Mouse (Mus musculus) midbrain, embryonic 12.5 days (tissue): ENCODE results near the gene Zbtb18. TPM values are rescaled to one million over a fixed set of nuclear protein-coding genes. Genes with fewer than 3 reads are reported as not detected.

Source experiments
- ATAC-seq: fragments of 200-750 bp; cut with Nextera tagmentation; 2 replicates; pipeline ENCODE4 v1.8.0; 2017; ENCODE audit warnings: low read depth, moderate TSS enrichment, moderate library complexity; ENCODE audit not compliant: low FRiP score
- H3K27ac ChIP-seq: fragments of 300-500 bp; sonication (generic); replicated peaks from 2 replicates; pipeline ENCODE4 v1.5.1; 2016; ENCODE audit warnings: mild to moderate bottlenecking
- H3K27me3 ChIP-seq: fragments of 300-500 bp; sonication (generic); 2 replicates; pipeline ENCODE4 v1.6.1; 2016; ENCODE audit warnings: mild to moderate bottlenecking
- H3K36me3 ChIP-seq: fragments of 300-500 bp; sonication (generic); 2 replicates; pipeline ENCODE4 v1.6.1; 2016
- H3K4me1 ChIP-seq: fragments of 300-500 bp; sonication (generic); 2 replicates; pipeline ENCODE4 v1.6.1; 2016
- H3K4me2 ChIP-seq: fragments of 300-500 bp; sonication (generic); replicated peaks from 2 replicates; pipeline ENCODE4 v1.6.1; 2016; ENCODE audit warnings: mild to moderate bottlenecking, moderate library complexity
- H3K4me3 ChIP-seq: fragments of 300-500 bp; sonication (generic); 2 replicates; pipeline ENCODE4 v1.5.1; 2016; ENCODE audit warnings: mild to moderate bottlenecking
- H3K9ac ChIP-seq: fragments of 300-500 bp; sonication (generic); replicated peaks from 2 replicates; pipeline ENCODE4 v1.6.1; 2016; ENCODE audit warnings: mild to moderate bottlenecking, moderate library complexity
- H3K9me3 ChIP-seq: fragments of 300-500 bp; sonication (generic); 2 replicates; pipeline ENCODE4 v1.6.1; 2016; ENCODE audit warnings: mild to moderate bottlenecking
- WGBS: fragments of 180-500 bp; shearing (Covaris S2); methylation state at CpG from one replicate; pipeline ENCODE4 v1.1.7; 2016; 5-methylcytosine and 5-hydroxymethylcytosine counted together
- polyA plus RNA-seq: library from polyadenylated mRNA; unstranded; fragments of >200 nt; fragmentation: Nextera tagmentation; extraction: Ambion mirVana; gene quantifications from 2 replicates; pipeline ENCODE4 v1.2.1, GENCODE M21; 2016

Zbtb18 gene
- 11.7 and 11.9 TPM in 2 replicates for polyA plus RNA-seq

DNA sequence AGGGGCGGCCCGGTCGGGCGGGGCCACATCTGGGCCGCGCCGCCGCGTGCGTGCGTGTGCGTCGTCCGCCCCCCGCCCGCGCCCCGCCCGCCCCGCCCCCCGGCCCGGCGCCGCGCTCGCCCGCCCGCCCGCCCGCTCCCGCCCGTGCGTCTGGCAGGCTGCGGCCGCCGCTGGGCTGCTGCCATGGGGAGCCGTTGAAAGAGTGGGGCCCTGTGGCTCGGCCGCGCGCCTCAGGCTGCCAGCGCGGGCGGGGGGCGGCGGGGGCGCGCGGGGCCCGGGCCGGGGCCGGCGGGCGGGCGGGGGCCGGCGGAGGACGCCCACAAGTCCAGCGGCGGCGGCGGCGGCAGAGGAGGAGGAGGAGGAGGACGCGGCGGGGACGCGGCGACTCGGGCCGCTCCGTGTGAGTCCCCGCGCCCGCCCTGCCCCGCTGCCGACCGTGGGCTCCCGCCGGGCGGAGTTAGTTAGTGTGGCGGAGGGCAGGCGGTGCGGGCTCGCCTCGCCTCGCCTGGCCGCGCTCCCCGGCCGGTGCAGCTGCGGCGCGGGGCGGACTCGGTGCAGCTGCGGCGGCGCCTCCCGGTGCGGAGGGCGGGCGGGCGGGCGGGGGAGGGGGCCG, at the start of gene Zbtb18:
Zbtb18 (plus strand) TSS at position 156 of the 613 bp plus-strand sequence.
- Histone ChIP-seq H3K4me1 (peaks cover 39% of the 10 kb centered on the region), H3K4me2 (peak within 1 kb of the TSS; percentile 70), H3K4me3 (peak within 1 kb of the TSS; percentile 91), H3K36me3 (peaks cover 2% of the 10 kb centered on the region; the same call in 1 of the 2 replicates), H3K27ac (peak within 1 kb of the TSS; percentile 100), H3K27me3 (no peaks in the 10 kb centered on the region), H3K9me3 (no peaks in the 10 kb centered on the region), H3K9ac (peak within 1 kb of the TSS; percentile 99)
- ATAC-seq = no peak
- 1% methylated on average over 35 of the region's 106 CpGs for WGBS

DNA sequence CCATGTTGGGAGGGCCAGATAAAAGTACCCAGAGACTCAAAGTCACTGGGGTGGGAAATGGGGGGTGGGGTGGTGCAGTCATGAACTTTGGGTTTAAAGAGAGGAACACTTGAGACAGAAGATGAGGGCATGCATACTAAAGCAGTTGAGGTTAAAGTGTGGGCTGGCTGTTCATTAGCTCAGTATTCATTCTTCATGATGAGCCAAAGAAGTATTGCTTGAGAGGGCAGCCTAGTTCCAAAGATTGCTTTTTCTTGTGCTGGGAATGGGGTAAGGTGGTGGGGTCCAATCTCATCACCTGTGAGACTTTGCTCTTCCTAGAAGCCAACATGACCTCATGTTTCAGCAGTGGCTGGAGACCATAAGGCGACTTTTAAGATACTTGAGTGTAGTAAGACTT, 44.7 kb upstream of the Zbtb18 start:
- Histone ChIP-seq H3K4me1 (no peaks in the 10 kb centered on the region), H3K27ac (no peak overlapping the region), H3K27me3 (no peaks in the 10 kb centered on the region), H3K4me2 (no peak overlapping the region), H3K4me3 (no peak overlapping the region), H3K9me3 (no peaks in the 10 kb centered on the region), H3K9ac (no peak overlapping the region), H3K36me3 (no peaks in the 10 kb centered on the region)
- ATAC-seq = no peak
- 90% methylated on average over 1 of the region's 1 CpGs for WGBS

DNA sequence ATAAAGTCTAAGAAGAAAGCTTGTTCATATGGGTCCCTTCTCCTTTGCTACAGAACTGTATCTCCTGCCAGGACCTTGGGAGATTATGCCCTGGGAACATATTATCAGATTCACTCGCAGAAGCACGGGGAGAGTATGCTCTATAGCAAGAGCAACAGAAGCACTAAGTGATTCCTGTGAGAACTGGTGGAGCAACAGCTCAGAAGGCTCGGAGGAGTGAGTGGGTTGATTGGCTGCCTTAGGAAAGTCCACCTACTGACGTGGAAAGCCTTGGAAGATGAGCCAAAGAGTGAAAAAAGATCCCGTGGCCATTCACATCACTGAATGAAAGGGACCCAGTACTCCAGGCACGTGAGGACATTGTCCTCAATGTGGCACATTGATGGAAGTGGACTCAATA, 37.0 kb upstream of the Zbtb18 start:
- WGBS = 83% methylated on average over 6 of the region's 6 CpGs
- Histone ChIP-seq H3K4me2 (no peak overlapping the region), H3K27ac (no peak overlapping the region), H3K9me3 (no peaks in the 10 kb centered on the region), H3K9ac (no peak overlapping the region), H3K36me3 (no peaks in the 10 kb centered on the region), H3K4me1 (peaks cover 5% of the 10 kb centered on the region), H3K4me3 (no peak overlapping the region), H3K27me3 (no peaks in the 10 kb centered on the region)
- ATAC-seq = no peak

DNA sequence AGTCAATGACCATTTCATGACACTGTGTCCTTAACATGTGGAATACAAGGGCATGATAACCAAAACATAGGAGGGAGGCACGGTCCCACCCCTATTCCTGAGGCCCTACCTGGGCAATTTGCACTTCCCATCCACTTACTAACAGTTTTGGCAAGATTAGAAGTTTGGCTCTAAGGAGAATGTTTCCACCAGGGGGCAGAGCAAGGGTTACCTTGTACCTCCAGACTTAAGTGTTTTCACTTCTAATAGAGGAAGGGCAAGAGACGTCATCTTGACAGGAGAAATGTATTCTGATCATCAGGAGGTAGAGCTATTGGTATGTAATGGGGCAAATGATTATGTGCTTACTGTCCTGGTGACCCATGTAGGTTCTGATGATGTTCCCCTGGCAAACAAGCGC, 33.5 kb upstream of the Zbtb18 start:
- no peaks in the 10 kb centered on the region for H3K27me3 ChIP-seq
- peaks cover 27% of the 10 kb centered on the region for H3K4me1 ChIP-seq
- H3K27ac ChIP-seq = no peak overlapping the region
- 82% methylated on average over 3 of the region's 3 CpGs for WGBS
- no peak overlapping the region for H3K4me2 ChIP-seq
- ATAC-seq = no peak
- H3K9me3 ChIP-seq = no peaks in the 10 kb centered on the region
- no peak overlapping the region for H3K4me3 ChIP-seq
- no peaks in the 10 kb centered on the region for H3K36me3 ChIP-seq
- H3K9ac ChIP-seq = no peak overlapping the region

DNA sequence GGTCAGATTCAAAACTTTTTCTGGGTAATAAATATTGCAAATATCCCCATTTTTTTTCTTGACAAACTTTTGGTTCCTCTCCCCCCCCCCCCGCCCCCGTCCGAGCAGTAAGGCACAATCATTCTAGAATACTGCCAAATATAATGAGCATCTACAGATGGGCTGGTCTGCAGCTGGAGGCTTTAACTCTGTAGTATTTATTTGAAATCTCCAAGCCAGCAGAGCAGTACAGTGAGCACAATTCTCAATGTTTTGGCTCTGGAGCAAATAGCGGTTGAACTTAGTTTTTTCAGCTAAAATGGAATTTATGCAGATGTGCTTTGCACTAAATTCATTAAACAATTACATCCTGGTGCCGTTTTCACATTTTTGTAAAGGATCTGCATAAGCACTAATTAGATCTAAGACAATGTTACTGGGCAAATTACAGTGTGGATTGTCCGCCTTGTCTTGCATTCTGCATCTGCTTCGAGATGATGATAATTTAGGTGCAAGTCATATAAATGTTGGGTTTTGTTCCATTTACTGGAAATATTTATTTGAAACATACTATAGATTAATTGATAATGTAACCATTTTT, 31.3 kb upstream of the Zbtb18 start:
- peak overlapping the region; percentile 79 for H3K27ac ChIP-seq
- peak overlapping the region; percentile 42 for H3K4me2 ChIP-seq
- H3K9me3 ChIP-seq = no peaks in the 10 kb centered on the region
- H3K36me3 ChIP-seq = no peaks in the 10 kb centered on the region
- ATAC-seq = no peak
- 70% methylated on average over 7 of the region's 7 CpGs for WGBS
- peaks cover 27% of the 10 kb centered on the region for H3K4me1 ChIP-seq
- H3K27me3 ChIP-seq = no peaks in the 10 kb centered on the region
- H3K9ac ChIP-seq = no peak overlapping the region
- H3K4me3 ChIP-seq = no peak overlapping the region

DNA sequence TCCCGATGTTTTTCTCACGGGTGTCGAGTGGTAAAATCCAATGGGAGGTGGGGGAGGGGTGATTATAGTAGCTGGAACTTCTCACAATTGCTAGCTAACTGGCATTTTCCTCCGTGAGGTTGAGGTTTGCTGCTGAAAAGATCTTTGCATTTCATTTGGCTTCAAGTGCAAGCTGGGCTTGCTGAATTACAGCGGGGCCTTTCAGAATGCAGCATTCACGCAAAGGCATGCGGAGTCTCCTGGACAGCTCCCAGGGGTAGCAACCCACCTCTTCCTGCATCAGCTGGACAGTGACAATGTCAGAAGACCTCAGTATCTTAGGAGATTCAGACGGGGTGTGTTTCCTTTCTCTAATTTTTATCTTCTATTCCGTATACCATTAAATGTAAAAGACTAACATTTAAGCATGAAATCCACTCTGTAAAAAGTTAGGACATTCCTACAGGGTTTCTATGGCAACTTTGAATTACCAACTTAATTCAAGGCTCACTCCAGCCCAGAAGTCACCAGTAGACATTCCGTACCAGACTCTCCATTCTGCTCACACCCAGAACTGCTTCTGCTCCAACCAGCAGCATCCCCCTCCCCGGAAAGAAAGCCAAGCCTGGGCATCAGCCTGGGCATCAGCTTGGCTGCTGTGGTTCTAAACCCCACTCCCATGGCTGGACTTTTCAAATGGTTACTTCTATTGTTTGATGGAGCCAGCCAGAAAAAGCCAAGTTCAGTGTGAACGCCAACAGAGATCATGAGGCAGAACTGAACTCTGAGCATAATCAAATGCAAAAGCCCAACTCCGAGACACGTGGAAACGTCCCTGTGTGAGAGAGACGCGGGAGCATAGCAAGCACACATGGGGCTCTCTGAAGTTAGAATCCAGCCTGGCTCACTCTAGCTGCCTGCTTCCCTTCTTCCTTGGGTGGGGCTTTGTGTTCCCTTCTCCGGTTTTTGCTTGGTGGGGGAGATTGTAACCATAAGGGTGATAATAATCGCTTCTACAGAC, 30.5 kb upstream of the Zbtb18 start:
- Histone ChIP-seq H3K27me3 (no peaks in the 10 kb centered on the region), H3K27ac (peak overlapping the region; percentile 79), H3K9ac (no peak overlapping the region), H3K9me3 (no peaks in the 10 kb centered on the region), H3K36me3 (no peaks in the 10 kb centered on the region), H3K4me3 (0 out of 2 replicates have a peak overlapping the region, but pooled peaks have one; percentile 9), H3K4me2 (peak overlapping the region; percentile 42), H3K4me1 (peaks cover 27% of the 10 kb centered on the region)
- ATAC-seq = peak; percentile 85
- 20% methylated on average over 19 of the region's 19 CpGs for WGBS

DNA sequence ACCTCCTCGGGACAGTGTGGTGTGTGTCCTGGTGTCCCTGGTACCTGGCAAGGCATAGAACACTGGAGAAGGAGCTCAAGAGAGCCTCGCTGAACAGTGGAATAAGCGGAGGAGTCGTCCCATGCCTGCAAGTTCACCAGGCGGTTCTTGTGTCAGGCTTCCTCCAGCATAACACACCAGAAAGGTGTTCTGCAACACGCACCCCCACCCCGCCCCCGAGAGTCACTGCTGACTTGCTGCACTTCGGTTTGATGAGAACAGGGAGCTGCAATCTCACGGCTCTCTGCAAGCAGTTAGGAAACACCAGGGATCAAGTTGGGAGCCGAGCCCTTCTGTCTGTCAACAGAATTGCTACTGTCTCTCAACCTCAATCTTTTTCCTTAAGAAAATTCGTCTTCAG, 22.8 kb upstream of the Zbtb18 start:
- WGBS = 82% methylated on average over 12 of the region's 12 CpGs
- Histone ChIP-seq H3K27ac (no peak overlapping the region), H3K9me3 (no peaks in the 10 kb centered on the region), H3K4me2 (no peak overlapping the region), H3K4me1 (peaks cover 7% of the 10 kb centered on the region; the same call in 1 of the 2 replicates), H3K9ac (no peak overlapping the region), H3K4me3 (no peak overlapping the region), H3K36me3 (no peaks in the 10 kb centered on the region), H3K27me3 (peaks cover 5% of the 10 kb centered on the region; the same call in 1 of the 2 replicates)
- no peak for ATAC-seq

DNA sequence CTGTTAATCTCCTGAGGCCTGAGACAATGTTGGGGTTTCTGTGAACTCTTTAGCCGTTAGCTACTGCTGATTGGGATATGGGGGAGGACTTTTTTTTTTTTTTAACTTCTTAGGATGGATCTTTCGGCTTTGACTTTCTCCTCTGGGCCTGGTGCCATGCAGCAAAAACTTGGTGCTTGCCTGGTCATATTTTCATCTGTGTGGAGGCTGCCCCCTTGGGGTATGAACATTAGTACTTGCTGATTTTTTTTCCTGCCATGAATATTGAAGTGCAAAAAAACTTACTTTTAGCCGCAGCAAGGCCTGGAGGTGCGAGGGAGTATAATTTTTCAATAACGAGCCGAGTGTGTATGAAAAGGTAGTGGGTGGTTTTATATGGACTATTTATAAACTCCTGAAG, 22.0 kb upstream of the Zbtb18 start:
- no peak for ATAC-seq
- no peak overlapping the region for H3K4me2 ChIP-seq
- H3K9ac ChIP-seq = no peak overlapping the region
- H3K4me1 ChIP-seq = peaks cover 7% of the 10 kb centered on the region; the same call in 1 of the 2 replicates
- WGBS = 48% methylated on average over 6 of the region's 6 CpGs
- no peak overlapping the region for H3K27ac ChIP-seq
- no peaks in the 10 kb centered on the region for H3K9me3 ChIP-seq
- peaks cover 5% of the 10 kb centered on the region; the same call in 1 of the 2 replicates for H3K27me3 ChIP-seq
- H3K4me3 ChIP-seq = no peak overlapping the region
- H3K36me3 ChIP-seq = no peaks in the 10 kb centered on the region

DNA sequence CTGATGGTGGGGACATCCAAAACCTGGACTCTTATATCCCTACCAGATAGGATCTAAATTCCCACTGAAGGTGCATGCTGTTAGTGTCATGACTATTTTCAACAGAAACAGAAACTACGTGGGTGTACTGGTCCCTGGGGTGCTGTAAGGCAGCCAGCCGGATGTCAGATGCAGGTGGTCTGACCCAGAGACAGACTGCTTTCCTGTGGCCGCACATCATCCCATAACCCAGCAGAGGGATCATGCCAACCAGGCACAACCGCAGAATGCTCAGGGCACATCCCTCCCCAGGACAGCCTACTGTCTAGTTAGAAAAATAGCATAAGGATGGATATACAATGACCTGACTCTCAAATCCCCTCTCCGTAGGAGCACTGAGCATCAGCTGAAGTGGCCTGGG, 14.3 kb upstream of the Zbtb18 start:
- Histone ChIP-seq H3K27ac (no peak overlapping the region), H3K4me2 (no peak overlapping the region), H3K4me1 (no peaks in the 10 kb centered on the region), H3K27me3 (no peaks in the 10 kb centered on the region), H3K4me3 (no peak overlapping the region), H3K9me3 (no peaks in the 10 kb centered on the region), H3K36me3 (no peaks in the 10 kb centered on the region), H3K9ac (no peak overlapping the region)
- ATAC-seq = no peak
- WGBS = 78% methylated on average over 5 of the region's 5 CpGs

DNA sequence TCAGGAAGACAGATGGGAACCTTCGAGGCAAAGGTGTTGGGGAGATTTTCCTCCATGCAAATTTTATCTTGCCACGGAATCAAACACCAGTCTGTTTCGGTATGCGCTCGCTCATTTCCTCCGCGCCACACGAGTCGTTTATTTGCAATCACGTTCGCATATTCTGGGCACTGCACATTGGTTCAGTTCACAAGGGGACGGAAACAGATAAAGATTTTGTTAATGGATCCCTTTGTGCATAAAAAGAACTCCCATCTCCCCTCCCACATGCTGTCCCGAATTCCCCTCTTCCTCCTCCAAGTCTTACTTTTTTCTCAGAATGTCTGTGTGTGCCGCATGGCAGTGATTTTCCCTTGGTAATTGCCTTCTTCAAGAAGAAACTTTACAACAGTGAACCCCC, 13.8 kb upstream of the Zbtb18 start:
- 90% methylated on average over 14 of the region's 14 CpGs for WGBS
- Histone ChIP-seq H3K36me3 (no peaks in the 10 kb centered on the region), H3K9ac (no peak overlapping the region), H3K4me2 (no peak overlapping the region), H3K4me3 (no peak overlapping the region), H3K27ac (no peak overlapping the region), H3K9me3 (no peaks in the 10 kb centered on the region), H3K27me3 (no peaks in the 10 kb centered on the region), H3K4me1 (no peaks in the 10 kb centered on the region)
- no peak for ATAC-seq

DNA sequence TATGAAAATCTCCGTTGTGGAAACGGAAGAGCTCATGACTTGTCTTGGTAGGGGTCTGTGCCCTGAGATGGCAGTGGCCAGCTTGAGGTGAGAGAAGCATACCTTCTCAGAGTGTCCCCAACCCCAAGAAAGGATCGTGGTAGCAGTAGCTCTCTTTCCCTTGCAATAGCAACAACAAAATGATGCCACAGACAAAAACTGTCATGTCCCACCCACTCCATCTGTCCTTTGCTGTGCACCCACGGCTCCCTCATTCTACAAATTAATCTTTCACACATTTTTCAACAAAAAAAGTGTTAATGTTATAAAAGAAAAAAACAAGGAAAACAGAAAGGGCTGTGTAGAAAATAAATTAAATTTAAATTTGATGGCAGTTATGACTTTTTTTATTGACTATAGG, 13.1 kb upstream of the Zbtb18 start:
- no peak overlapping the region for H3K9ac ChIP-seq
- no peaks in the 10 kb centered on the region for H3K27me3 ChIP-seq
- ATAC-seq = no peak
- no peaks in the 10 kb centered on the region for H3K36me3 ChIP-seq
- WGBS = 87% methylated on average over 4 of the region's 4 CpGs
- H3K9me3 ChIP-seq = no peaks in the 10 kb centered on the region
- no peak overlapping the region for H3K27ac ChIP-seq
- H3K4me3 ChIP-seq = no peak overlapping the region
- H3K4me2 ChIP-seq = no peak overlapping the region
- no peaks in the 10 kb centered on the region for H3K4me1 ChIP-seq

DNA sequence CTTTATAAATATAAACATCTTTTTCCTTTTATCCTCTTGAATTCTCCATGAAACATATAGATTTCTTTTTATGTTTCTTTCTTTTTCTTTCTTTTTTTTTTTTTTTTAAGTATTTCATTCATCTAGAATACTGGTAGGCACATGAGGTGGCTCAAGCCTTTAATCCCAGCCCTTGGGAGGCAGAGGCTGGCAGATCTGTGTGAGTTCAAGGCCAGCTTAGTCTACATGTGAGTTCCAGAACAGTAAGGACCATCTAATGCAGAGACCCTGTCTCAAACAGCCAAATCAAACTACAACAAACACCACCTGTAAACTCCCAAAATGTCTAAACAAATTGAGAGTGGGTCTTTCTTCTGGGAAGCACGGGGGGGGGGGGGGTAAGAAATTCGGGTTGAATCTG, 1.7 kb upstream of the Zbtb18 start:
- Histone ChIP-seq H3K27ac (peak overlapping the region; percentile 100), H3K27me3 (no peaks in the 10 kb centered on the region), H3K4me3 (peak overlapping the region; percentile 91), H3K4me2 (peak overlapping the region; percentile 65), H3K36me3 (no peaks in the 10 kb centered on the region), H3K9me3 (no peaks in the 10 kb centered on the region), H3K9ac (no peak overlapping the region), H3K4me1 (peaks cover 22% of the 10 kb centered on the region)
- 0% methylated on average over 1 of the region's 2 CpGs for WGBS
- ATAC-seq = no peak
